ENCODE assay signal across 22 mouse cellular contexts in genomic region chr1:159809493-159809892, GRCm38 (mm10).
A peak's percentile ranks its signal among the peaks of the same experiment; 100 is the strongest.
DNase-seq lines count a peak whose midpoint lies in the region; ATAC-seq and TF ChIP-seq lines count a peak whose summit lies in the region.
"Had no signal": no experiment of that assay in that cellular context is flagged by ENCODE, and none has a peak within 500 bp of the region (broad histone marks: within the 10 kb centered on the region; RNA-seq: fewer than 3 reads in every experiment).

No protein-coding gene starts in this region.

- WGBS in forebrain, embryonic 16.5 days, result 44% methylated on average over 3 of the region's 3 CpGs
- WGBS in forebrain, embryonic 13.5 days, result 56% methylated on average over 3 of the region's 3 CpGs

- DNase-seq in layer of hippocampus, adult 2 months (ENCODE audit: low spot score in 2 of 2), result no peak
- DNase-seq in layer of hippocampus, adult 9-10 months (ENCODE audit: low spot score), result no peak
- DNase-seq in A20 (ENCODE audit: low read depth, low spot score), result peak; percentile 4
- DNase-seq in induced T-regulatory cell, adult 2 months (ENCODE audit: low read depth), result peak; percentile 34
- DNase-seq in Muller cell, postnatal 12 days (ENCODE audit: inconsistent ontology term), result no peak
- DNase-seq: adrenal gland, postnatal 25 days; cerebellum, adult 11-12 months; cerebellum, postnatal 10 days; gastrocnemius, adult 2 months; heart, postnatal 4 days; kidney, adult 18-20 months; liver, postnatal 0 days; thymus, adult 2 months had no signal

- no peaks in the 10 kb centered on the region for H3K36me3 ChIP-seq in forebrain, embryonic 16.5 days (ENCODE audit: control insufficient read depth, insufficient read depth)
- no peaks in the 10 kb centered on the region for H3K36me3 ChIP-seq in forebrain, embryonic 13.5 days (ENCODE audit: poor library complexity, severe bottlenecking)
- H3K36me3 ChIP-seq: heart, embryonic 15.5 days; limb, embryonic 12.5 days; midbrain, embryonic 12.5 days had no signal

- peak; percentile 34 for TF ChIP-seq CTCF in layer of hippocampus, adult 2 months (conservative IDR thresholded peaks at IDR 0.05)

- no peak overlapping the region for H3K9ac ChIP-seq in forebrain, embryonic 16.5 days (replicated peaks; ENCODE audit: low read depth, low read length)
- no peak overlapping the region for H3K9ac ChIP-seq in forebrain, embryonic 13.5 days
- H3K9ac ChIP-seq: heart, embryonic 15.5 days; limb, embryonic 12.5 days; liver, postnatal 0 days; midbrain, embryonic 12.5 days had no signal

- no peak overlapping the region for H3K27ac ChIP-seq in forebrain, embryonic 16.5 days (ENCODE audit: low read length)
- H3K27ac ChIP-seq in forebrain, embryonic 13.5 days, result no peak overlapping the region
- no peak overlapping the region for H3K27ac ChIP-seq in layer of hippocampus, adult 2 months
- H3K27ac ChIP-seq: gastrocnemius, adult 2 months; heart, embryonic 15.5 days; kidney, postnatal 0 days; limb, embryonic 12.5 days; macrophage; midbrain, embryonic 12.5 days had no signal

- peaks cover 8% of the 10 kb centered on the region for H3K4me1 ChIP-seq in forebrain, embryonic 16.5 days (replicated peaks; ENCODE audit: control insufficient read depth, insufficient read depth, low read length)
- H3K4me1 ChIP-seq in forebrain, embryonic 13.5 days, result peaks cover 8% of the 10 kb centered on the region; the same call in 1 of the 2 replicates
- H3K4me1 ChIP-seq: heart, embryonic 15.5 days had no signal

- no peaks in the 10 kb centered on the region for H3K27me3 ChIP-seq in forebrain, embryonic 16.5 days (replicated peaks; ENCODE audit: control insufficient read depth, insufficient read depth, low read length)
- H3K27me3 ChIP-seq in forebrain, embryonic 13.5 days, result no peaks in the 10 kb centered on the region
- H3K27me3 ChIP-seq: heart, embryonic 15.5 days; limb, embryonic 12.5 days; midbrain, embryonic 12.5 days had no signal

- ATAC-seq in forebrain, embryonic 16.5 days, result peak; percentile 55
- no peak; the same call in 1 of the 2 replicates for ATAC-seq in forebrain, embryonic 13.5 days
- ATAC-seq: liver, postnatal 0 days; lung, postnatal 0 days had no signal

- 0 out of 2 replicates have a peak, but pooled peaks cover 5% of the 10 kb centered on the region for H3K9me3 ChIP-seq in forebrain, embryonic 16.5 days (ENCODE audit: control insufficient read depth, low read length)
- no peaks in the 10 kb centered on the region for H3K9me3 ChIP-seq in forebrain, embryonic 13.5 days (replicated peaks)
- H3K9me3 ChIP-seq: heart, embryonic 15.5 days; limb, embryonic 12.5 days; midbrain, embryonic 12.5 days had no signal

- H3K4me2 ChIP-seq in forebrain, embryonic 16.5 days (ENCODE audit: low read length), result no peak overlapping the region
- H3K4me2 ChIP-seq in forebrain, embryonic 13.5 days, result no peak overlapping the region
- H3K4me2 ChIP-seq: heart, embryonic 15.5 days; limb, embryonic 12.5 days; liver, embryonic 11.5 days; midbrain, embryonic 12.5 days had no signal

- H3K4me3 ChIP-seq in forebrain, embryonic 16.5 days (replicated peaks; ENCODE audit: low read length), result no peak overlapping the region
- no peak overlapping the region for H3K4me3 ChIP-seq in forebrain, embryonic 13.5 days
- no peak overlapping the region for H3K4me3 ChIP-seq in layer of hippocampus, adult 2 months
- H3K4me3 ChIP-seq: gastrocnemius, adult 2 months; heart, embryonic 15.5 days; limb, embryonic 12.5 days; midbrain, embryonic 12.5 days had no signal

Comparison
In these comparisons a context has a peak if more than half of its experiments do, and no peak if none do; other contexts are left out.
1. DNase-seq: peak in A20 (single experiment) and induced T-regulatory cell, adult 2 months (single experiment); none in layer of hippocampus, adult 2 months (0 of 2), layer of hippocampus, adult 9-10 months (single experiment) and Muller cell, postnatal 12 days (single experiment).